Mouse (Mus musculus) liver, adult (tissue): ENCODE measurements at regions not wholly inside any gene's neighbourhood (a gene's known extent, or its start where the extent isn't known, plus 50 kb on each side); places are given as distances from the start of the nearest gene placed in this dataset.

Experiments used
- GATA4 ChIP-seq: IDR thresholded peaks from 2 replicates; pipeline ENCODE4 v1.6.1; 2014; ENCODE audit warnings: mild to moderate bottlenecking, low read length; ENCODE audit not compliant: insufficient replicate concordance

- no peak for TF ChIP-seq GATA4
These were observed 243.8 kb upstream of the Sulf2 start for GRCm38 (mm10) chr2:166399140-166399830.

- no peak for TF ChIP-seq GATA4
These were observed 243.3 kb upstream of the Sulf2 start for GRCm38 (mm10) chr2:166398774-166399139.

GRCm38 (mm10) chr2:166398156-166398555 is 242.7 kb upstream of the Sulf2 start:
- TF ChIP-seq GATA4 = no peak

- no peak for TF ChIP-seq GATA4
These were observed 239.2 kb upstream of the Sulf2 start for GRCm38 (mm10) chr2:166394666-166395065.

- no peak for TF ChIP-seq GATA4
These were observed 235.7 kb upstream of the Sulf2 start for GRCm38 (mm10) chr2:166391176-166391575.

- no peak for TF ChIP-seq GATA4
These were observed 232.6 kb upstream of the Sulf2 start for GRCm38 (mm10) chr2:166388050-166388449.

GRCm38 (mm10) chr2:166386817-166387216 is 231.4 kb upstream of the Sulf2 start:
- TF ChIP-seq GATA4 = no peak

GRCm38 (mm10) chr2:166384583-166384982 is 229.1 kb upstream of the Sulf2 start:
- no peak for TF ChIP-seq GATA4

GRCm38 (mm10) chr2:166383356-166383755 is 227.9 kb upstream of the Sulf2 start:
- no peak for TF ChIP-seq GATA4

GRCm38 (mm10) chr2:166382180-166382579 is 226.7 kb upstream of the Sulf2 start:
- no peak for TF ChIP-seq GATA4

- TF ChIP-seq GATA4 = no peak
These were observed 225.4 kb upstream of the Sulf2 start for GRCm38 (mm10) chr2:166380854-166381253.

GRCm38 (mm10) chr2:166378325-166378724 is 222.9 kb upstream of the Sulf2 start:
- no peak for TF ChIP-seq GATA4

GRCm38 (mm10) chr2:166377329-166377728 is 221.9 kb upstream of the Sulf2 start:
- no peak for TF ChIP-seq GATA4

- no peak for TF ChIP-seq GATA4
These were observed 220.2 kb upstream of the Sulf2 start for GRCm38 (mm10) chr2:166375639-166376038.

- TF ChIP-seq GATA4 = no peak
These were observed 215.3 kb upstream of the Sulf2 start for GRCm38 (mm10) chr2:166370776-166371175.

- no peak for TF ChIP-seq GATA4
These were observed 206.2 kb upstream of the Sulf2 start for GRCm38 (mm10) chr2:166361645-166362044.

GRCm38 (mm10) chr2:166360786-166361185 is 205.3 kb upstream of the Sulf2 start:
- TF ChIP-seq GATA4 = no peak

GRCm38 (mm10) chr2:166359995-166360394 is 204.5 kb upstream of the Sulf2 start:
- no peak for TF ChIP-seq GATA4

GRCm38 (mm10) chr2:166357824-166358223 is 202.4 kb upstream of the Sulf2 start:
- TF ChIP-seq GATA4 = no peak
